Comparison of ENCODE assay signal across 31 mouse cellular contexts in genomic region chr6:55138343-55138742, GRCm38 (mm10). TPM values are rescaled to one million over a fixed set of nuclear protein-coding genes. Genes with fewer than 3 reads are reported as not detected.
DNase-seq lines count a peak whose midpoint lies in the region; TF ChIP-seq lines count a peak whose summit lies in the region.
"Had no signal": no experiment of that assay in that cellular context is flagged by ENCODE, and none has a peak within 500 bp of the region (broad histone marks: within the 10 kb centered on the region; RNA-seq: fewer than 3 reads in every experiment).

No protein-coding gene starts in this region.

- peak; percentile 79 for DNase-seq in gastrocnemius, adult 18-20 months (ENCODE audit: low spot score)
- no peak for DNase-seq in gastrocnemius, postnatal 4 days (ENCODE audit: low spot score in 2 of 2)
- DNase-seq in liver, adult 2 months (ENCODE audit: extremely low read depth, low read depth, low spot score), result peak; percentile 41
- DNase-seq in liver, result no peak
- DNase-seq in heart, postnatal 14 days, result peak; percentile 22 to 39
- no peak for DNase-seq in lung, postnatal 36 days
- DNase-seq in urinary bladder, postnatal 14 days (ENCODE audit: low spot score), result no peak
- DNase-seq: adrenal gland, postnatal 36 days; cerebellum, adult 11 months; cerebellum, postnatal 10 days; kidney, adult 9 months; kidney, postnatal 14 days; lung, adult 18-20 months; lung, postnatal 10 days; thymus, adult 2 months; thymus, postnatal 4 days had no signal

- intact Hi-C loops in heart, postnatal 14 days (cut with DNase I), result no loop called here

- no peak overlapping the region for H3K4me3 ChIP-seq in liver, adult 2 months (ENCODE audit: insufficient read depth, low read depth, low read length)
- H3K4me3 ChIP-seq: forebrain, embryonic 12.5 days; intestine, embryonic 15.5 days; layer of hippocampus, adult 2 months; liver, embryonic 12.5 days; midbrain, embryonic 12.5 days had no signal

- H3K79me2 ChIP-seq in liver, adult 2 months (ENCODE audit: control insufficient read depth, insufficient read depth, low read length), result no peaks in the 10 kb centered on the region

- H3K27me3 ChIP-seq in liver, adult 2 months (ENCODE audit: control insufficient read depth, insufficient read depth, low read length), result no peaks in the 10 kb centered on the region
- H3K27me3 ChIP-seq: forebrain, embryonic 12.5 days; intestine, embryonic 15.5 days; liver, embryonic 12.5 days; midbrain, embryonic 12.5 days had no signal

- TF ChIP-seq CTCF in liver, adult 2 months (IDR thresholded peaks at IDR 0.05; ENCODE audit: low read depth, low read length), result no peak

- H3K9ac ChIP-seq in liver, adult 2 months (ENCODE audit: low read depth, low read length), result no peak overlapping the region
- H3K9ac ChIP-seq: forebrain, embryonic 12.5 days; intestine, embryonic 15.5 days; liver, embryonic 12.5 days; midbrain, embryonic 12.5 days had no signal

- no peaks in the 10 kb centered on the region for H3K4me1 ChIP-seq in liver, adult 2 months (ENCODE audit: control insufficient read depth, insufficient read depth, low read length)
- H3K4me1 ChIP-seq: forebrain, embryonic 12.5 days; intestine, embryonic 15.5 days; liver, embryonic 12.5 days; midbrain, embryonic 12.5 days had no signal

- no peak for TF ChIP-seq POLR2A in liver, adult 2 months (IDR thresholded peaks at IDR 0.05; ENCODE audit: extremely low read depth, insufficient read depth, low read length)

- no peak overlapping the region for H3K27ac ChIP-seq in liver, adult 2 months (replicated peaks; ENCODE audit: insufficient read depth, low read depth, low read length)
- H3K27ac ChIP-seq: forebrain, embryonic 12.5 days; intestine, embryonic 15.5 days; layer of hippocampus, adult 2 months; liver, embryonic 12.5 days; midbrain, embryonic 12.5 days; stomach, postnatal 0 days had no signal

- H3K36me3 ChIP-seq in liver, adult 2 months (ENCODE audit: control insufficient read depth, insufficient read depth, low read length), result no peaks in the 10 kb centered on the region
- H3K36me3 ChIP-seq: forebrain, embryonic 12.5 days; intestine, embryonic 15.5 days; liver, embryonic 12.5 days; midbrain, embryonic 12.5 days had no signal

RNA-seq across cellular contexts. Expression of gene Crhr2, which starts 5.5 kb away (rescaled TPM):
- total RNA-seq in gastrocnemius, adult 18-20 months (2021), result 10 to 100 TPM; 17.6 to 26.5 TPM
- 1 to 10 TPM; 3.5 to 4.1 TPM for total RNA-seq in gastrocnemius, postnatal 4 days (2021)
- total RNA-seq in liver, adult 2 months (2014; rRNA removed), result 0.09 and 0.13 TPM in 2 replicates
- polyA plus RNA-seq in liver, adult 2 months (2012; rRNA removed), result 0.64 and 1.2 TPM in 2 replicates
- total RNA-seq in heart, postnatal 14 days (2021), result 10 to 100 TPM; 12.9 to 16.9 TPM
- total RNA-seq: adrenal gland, postnatal 36 days; granulocyte monocyte progenitor cell, adult 5-6 weeks; hematopoietic stem cell, adult 5-6 weeks; megakaryocyte, adult 5-6 weeks; neutrophil, adult 5-6 weeks had no signal
- polyA plus RNA-seq: CD4-positive, CD25-positive, alpha-beta regulatory T cell, adult 4 months; embryonic facial prominence, embryonic 11.5 days; limb, embryonic 11.5 days had no signal

RNA-seq across cellular contexts. Expression of gene Inmt, which starts 36.5 kb away (rescaled TPM):
- total RNA-seq in gastrocnemius, adult 18-20 months (2021), result 10 to 100 TPM; 13.8 to 16.1 TPM
- total RNA-seq in gastrocnemius, postnatal 4 days (2021), result not detected
- total RNA-seq in liver, adult 2 months (2014; rRNA removed), result 2,150 and 2,435 TPM in 2 replicates
- 370 and 421 TPM in 2 replicates for polyA plus RNA-seq in liver, adult 2 months (2012; rRNA removed)
- total RNA-seq in heart, postnatal 14 days (2021), result 1 to 10 TPM in 1 of 2 experiments, under 1 TPM in 1; 0.68 to 4.2 TPM
- total RNA-seq: granulocyte monocyte progenitor cell, adult 5-6 weeks; hematopoietic stem cell, adult 5-6 weeks; left cerebral cortex, postnatal 10 days; megakaryocyte, adult 5-6 weeks; neutrophil, adult 5-6 weeks had no signal
- polyA plus RNA-seq: CD4-positive, CD25-positive, alpha-beta regulatory T cell, adult 4 months; hindbrain, embryonic 16.5 days; midbrain, embryonic 12.5 days had no signal

Comparison
In these comparisons a context has a peak if more than half of its experiments do, and no peak if none do; other contexts are left out.
1. DNase-seq: peak in gastrocnemius, adult 18-20 months (single experiment), liver, adult 2 months (single experiment) and heart, postnatal 14 days (2 of 2); none in gastrocnemius, postnatal 4 days (0 of 2), liver (single experiment), lung, postnatal 36 days (single experiment) and urinary bladder, postnatal 14 days (single experiment).
2. RNA of gene Inmt, which starts 36.5 kb away (total RNA-seq): 2,150 to 2,435 TPM in liver, adult 2 months; 13.8 to 16.1 TPM in gastrocnemius, adult 18-20 months, 0.68 to 4.2 TPM in heart, postnatal 14 days and not detected in gastrocnemius, postnatal 4 days; every median in the first group is over 100 times any median in the second.